Mouse (Mus musculus) left cerebral cortex, postnatal 14 days (tissue): ENCODE measurements around the gene Igsf23. TPM values are rescaled to one million over a fixed set of nuclear protein-coding genes. Genes with fewer than 3 reads are reported as not detected.
A peak's percentile ranks its signal among the peaks of the same experiment; 100 is the strongest.

ENCODE experiments used
- DNase-seq, 2 experiments: peaks; one replicate each; pipeline ENCODE4 v3.0.0; 2021 to 2022; ENCODE audit warnings: low spot score in 2 of 2, mixed read lengths in 1 of 2
- intact Hi-C: fragments of 180-260 bp; cut with DNase I; formaldehyde crosslinking; loops from one replicate; pipeline ENCODE4 v1.15.1; 2025
- total RNA-seq, 2 experiments: library from RNA; stranded (reverse); gene quantifications; 2 replicates each; pipeline ENCODE4 v1.2.3; 2021

Gene Igsf23
- total RNA-seq, 2 experiments from 2014 or later, result not detected

DNA sequence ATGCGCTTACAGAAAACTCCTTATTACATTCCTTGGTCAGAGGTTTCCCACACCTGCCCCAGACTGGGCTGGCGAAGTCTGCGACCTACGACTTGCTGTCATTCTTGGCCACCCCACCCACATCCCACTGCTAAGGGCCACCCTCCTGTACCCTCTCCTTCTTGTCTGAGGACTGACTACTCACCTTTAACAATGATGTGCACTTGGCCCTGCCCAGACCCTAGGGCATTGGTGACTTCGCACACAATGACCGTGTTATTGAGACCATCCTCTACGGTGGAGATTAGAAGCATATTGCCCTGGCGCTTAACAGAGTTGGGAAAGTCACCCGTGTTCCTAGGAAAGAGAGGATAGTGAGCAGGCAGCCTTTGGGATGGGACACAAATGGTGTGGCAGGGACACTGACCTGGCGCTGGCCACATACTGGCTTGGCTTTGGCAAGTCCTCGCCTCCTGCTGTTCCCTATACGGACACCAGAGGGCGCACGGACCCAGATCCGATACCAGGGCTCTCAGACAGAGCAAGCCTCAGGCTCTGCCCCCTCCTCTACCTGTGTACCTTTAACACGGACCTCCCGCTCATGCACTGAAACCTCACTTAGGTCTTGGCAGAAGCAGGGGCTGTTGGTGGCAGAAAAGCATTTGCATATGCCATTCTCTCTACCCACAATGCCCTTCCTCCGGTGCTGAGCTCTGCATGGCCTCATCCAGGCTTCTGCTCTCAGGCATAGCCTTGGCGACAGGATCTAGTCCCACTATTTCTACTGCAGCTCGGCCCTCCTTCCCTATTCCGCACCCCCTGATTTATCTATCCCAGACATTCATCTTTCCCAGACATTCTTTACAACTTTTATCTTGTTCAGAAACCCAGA is 39.9 kb downstream of the Igsf23 start:
- intact Hi-C loops, result loop anchor here (1.0 kb wide), 1 partner anchor 46 kb away; no protein-coding TSS in a partner anchor
- peak; percentile 70 to 80 for DNase-seq

- intact Hi-C loops, result no loop called here
- peak; percentile 35 to 53 for DNase-seq
Observed at GRCm38 (mm10) chr7:19889881-19890280, 60.7 kb downstream of the Igsf23 start.

GRCm38 (mm10) chr7:19887849-19888248 is 62.7 kb downstream of the Igsf23 start, which contains the start of gene Ceacam19:
Gene Ceacam19 (minus strand): TSS chr7:19887965.
- intact Hi-C loops, result no loop called here
- DNase-seq, result no peak

Other genes with a start within 250 kb of the Igsf23 start
- 100 to 1,000 TPM; 104 to 120 TPM for gene Tomm40, start 235.3 kb downstream of the Igsf23 start, total RNA-seq
- gene Nectin2, start 200.3 kb downstream of the Igsf23 start, total RNA-seq, result 10 to 100 TPM; 11.6 to 15.2 TPM
- 10 to 100 TPM; 10.7 to 11.0 TPM for gene Bcam, start 179.7 kb downstream of the Igsf23 start, total RNA-seq
- gene Cblc, start 153.9 kb downstream of the Igsf23 start, total RNA-seq, result not detected
- gene Bcl3, start 128.0 kb downstream of the Igsf23 start, total RNA-seq, result 1 to 10 TPM in 1 of 2 experiments, not detected in 1; 1.2 TPM
- 1 to 10 TPM; 3.0 to 4.1 TPM for gene Gm19345, start 98.8 kb downstream of the Igsf23 start, total RNA-seq
- gene Ceacam16, start 89.5 kb downstream of the Igsf23 start, total RNA-seq, result not detected
- not detected for gene Ceacam19, start 62.8 kb downstream of the Igsf23 start, total RNA-seq
- gene Pvr, start 29.6 kb downstream of the Igsf23 start, total RNA-seq, result 10 to 100 TPM; 10.1 to 11.4 TPM
- not detected for gene Ceacam20, start 14.7 kb upstream of the Igsf23 start, total RNA-seq
- gene Nlrp9b, start 40.7 kb upstream of the Igsf23 start, total RNA-seq, result not detected
- not detected for gene Vmn1r91, start 148.9 kb upstream of the Igsf23 start, total RNA-seq
- gene Gm16442, start 171.8 kb upstream of the Igsf23 start, total RNA-seq, result not detected
- gene Vmn1r93, start 188.3 kb upstream of the Igsf23 start, total RNA-seq, result not detected
- gene Vmn1r94, start 217.6 kb upstream of the Igsf23 start, total RNA-seq, result not detected
- not detected for gene Vmn1r95, start 243.0 kb upstream of the Igsf23 start, total RNA-seq